Mouse (Mus musculus): Measurements from ENCODE around the gene Dolk.
A peak's percentile ranks its signal among the peaks of the same experiment; 100 is the strongest.

Dolk gene

DNA sequence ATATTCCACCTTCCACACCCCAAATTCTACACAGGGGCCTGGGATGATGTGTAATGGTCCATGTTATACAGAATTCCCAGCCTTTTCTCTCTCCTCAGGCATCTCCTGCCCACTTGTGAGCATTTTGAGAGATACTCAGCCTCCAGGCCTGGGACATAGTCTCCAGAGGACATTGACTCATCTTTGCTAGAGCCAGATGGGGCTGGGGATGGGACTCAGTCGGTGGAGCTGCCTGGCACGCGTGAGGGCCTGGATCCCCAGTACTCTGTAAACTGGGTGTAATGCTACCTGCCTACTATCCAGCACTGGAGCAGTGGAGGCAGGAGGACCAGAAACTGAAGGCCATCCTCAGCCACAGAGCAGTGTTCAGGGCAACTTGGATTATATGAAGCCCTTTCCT lies 37.0 kb downstream of the Dolk start:
- DNase-seq = no peak

DNA sequence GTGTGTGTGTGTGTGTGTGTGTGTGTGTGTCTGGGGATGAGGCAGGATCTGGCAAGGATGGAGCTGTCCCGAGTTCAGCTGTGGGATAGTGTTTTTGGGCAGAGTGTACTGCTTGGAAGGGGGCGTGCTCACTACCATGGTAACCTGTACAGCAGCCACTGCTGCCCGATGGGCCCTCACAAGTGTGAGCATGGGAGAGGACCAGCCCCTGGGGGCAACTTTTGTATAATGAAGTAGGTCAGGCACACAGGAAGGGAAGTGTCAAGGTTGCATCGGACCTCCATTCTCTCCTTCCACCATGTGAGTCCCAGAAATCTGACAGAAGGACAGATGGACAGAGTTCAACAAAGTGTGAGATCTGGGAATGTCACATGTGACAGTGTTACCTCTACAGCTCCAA lies 38.5 kb downstream of the Dolk start:
- DNase-seq = no peak

DNA sequence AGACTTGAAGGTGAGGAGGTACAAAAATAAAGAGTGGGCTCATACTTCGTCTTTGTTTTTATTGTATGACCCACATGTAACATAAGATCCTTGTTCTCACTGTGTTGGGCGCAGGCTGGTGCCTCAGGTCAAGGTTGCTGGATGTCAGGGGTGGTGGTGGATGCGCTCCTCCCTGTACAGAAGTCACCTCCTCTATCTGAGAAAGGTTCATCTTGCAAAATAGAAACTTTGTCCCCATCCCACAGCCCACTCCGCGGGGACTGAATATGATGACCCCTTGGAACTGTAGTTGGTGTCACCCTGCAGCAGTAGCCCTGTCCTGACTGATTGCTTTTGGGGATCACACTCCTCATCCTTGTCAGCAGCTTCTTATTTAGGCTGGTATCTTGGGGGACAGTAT lies 39.1 kb downstream of the Dolk start:
- no peak for DNase-seq

DNA sequence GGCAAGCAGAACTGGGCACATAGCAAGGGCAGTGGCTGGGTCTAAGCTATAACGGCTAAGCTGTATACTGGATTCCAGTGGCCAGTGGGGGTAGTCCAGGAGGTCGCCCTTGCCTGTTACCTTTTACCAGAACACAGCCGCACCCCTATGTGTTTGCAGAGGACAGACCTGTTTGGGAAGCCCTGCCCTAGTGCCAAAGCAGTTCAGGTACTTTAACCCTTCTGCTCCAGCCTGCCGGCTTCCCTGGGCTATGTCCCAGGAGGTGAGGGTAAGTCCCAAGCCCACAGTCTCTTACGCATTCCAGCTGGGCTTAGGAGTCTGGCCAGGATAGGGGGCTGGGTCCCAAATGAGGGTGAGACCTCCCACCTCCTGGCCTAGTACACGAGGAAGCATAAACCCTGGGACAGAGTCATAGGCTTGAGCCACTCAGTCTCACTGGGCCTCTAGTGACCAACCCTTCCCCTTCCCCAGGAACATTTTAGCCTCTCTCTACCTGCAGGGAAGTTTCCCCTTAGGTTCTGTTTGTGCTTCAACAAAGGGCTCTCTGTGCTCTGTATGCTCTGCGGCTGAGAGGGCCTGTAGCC lies 41.4 kb downstream of the Dolk start:
- DNase-seq = no peak

DNA sequence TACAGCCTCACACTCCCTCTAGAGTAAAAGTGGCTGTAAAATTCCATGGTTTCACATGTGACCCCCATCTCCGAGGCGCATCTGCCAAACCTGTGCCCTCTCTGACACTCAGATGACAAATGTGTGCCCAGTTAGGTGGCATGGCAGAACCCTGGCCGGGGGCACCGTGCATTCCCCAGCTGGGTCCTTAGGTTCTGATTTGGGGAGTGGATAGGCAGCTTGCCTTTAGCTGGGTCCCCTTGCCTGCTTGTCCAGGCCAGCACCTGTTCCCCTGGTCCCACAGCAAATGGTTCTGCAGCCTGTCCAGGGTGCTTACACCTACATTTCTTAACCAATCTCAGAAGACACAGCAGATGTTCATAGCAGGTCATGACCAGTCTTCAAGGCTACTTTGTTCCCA lies 42.7 kb downstream of the Dolk start:
- no peak for DNase-seq

DNA sequence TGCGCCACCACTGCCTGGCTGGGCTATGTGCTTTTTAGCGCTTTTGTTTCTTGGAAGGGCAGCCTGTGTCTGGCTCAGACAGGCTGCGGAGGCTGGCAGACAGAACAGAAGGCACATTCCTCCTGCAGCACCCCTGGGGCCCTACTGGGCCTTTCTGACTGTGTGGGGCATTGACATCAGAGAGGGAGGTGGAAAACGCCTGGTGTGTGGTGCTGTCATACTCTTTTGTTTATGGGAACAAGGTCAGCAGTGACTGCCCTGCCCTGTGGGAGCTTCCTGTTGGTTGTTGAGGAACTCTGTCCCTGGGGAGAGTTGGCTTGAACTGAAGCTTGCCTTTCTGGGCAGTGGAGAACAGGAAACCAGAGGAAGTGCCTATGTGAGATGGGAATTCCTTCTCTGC lies 43.6 kb downstream of the Dolk start:
- no peak for DNase-seq

DNA sequence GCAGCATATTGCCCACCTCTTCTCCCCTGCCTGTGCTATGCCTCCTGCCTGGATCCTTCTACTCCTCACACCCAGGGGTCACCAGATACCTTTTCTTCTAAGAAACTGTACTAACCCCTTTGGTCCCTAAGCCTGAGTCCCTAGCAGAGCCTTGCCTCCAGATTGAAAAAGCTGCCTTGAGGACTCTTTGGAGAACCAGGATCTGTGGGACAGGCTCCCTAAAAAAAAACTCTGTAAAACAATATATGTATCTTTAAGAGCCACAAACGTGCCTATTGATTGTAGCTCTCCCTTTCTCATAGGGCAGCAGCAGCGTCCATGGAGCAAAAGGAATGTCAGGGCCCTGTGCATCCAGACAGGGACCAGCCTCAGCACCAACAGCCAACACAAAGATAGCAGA lies 45.9 kb downstream of the Dolk start, which contains the start of gene Gm28035:
Gene Gm28035 (plus strand): TSS at position 301 of the 400 bp plus-strand sequence.
- no peak for DNase-seq

DNA sequence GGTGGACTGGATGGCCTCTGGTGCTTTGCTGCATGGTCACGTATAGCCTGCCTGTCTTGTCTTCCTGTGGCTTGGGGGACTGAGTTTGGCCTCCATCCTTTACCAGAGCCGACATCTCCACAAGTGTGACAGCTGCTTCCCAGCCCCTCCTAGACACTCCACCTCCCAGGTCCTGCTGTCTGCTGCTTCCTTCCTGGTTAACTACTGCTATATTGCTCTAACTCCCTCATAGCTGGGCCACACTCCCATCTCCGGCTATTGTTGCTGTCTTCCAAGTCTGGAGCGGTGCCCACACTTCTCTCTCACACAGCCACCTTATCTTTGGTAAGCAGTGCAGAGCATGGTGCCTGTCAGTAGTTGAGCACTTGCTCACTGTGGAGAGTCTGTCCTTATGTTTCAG lies 46.4 kb downstream of the Dolk start:
- DNase-seq = no peak

DNA sequence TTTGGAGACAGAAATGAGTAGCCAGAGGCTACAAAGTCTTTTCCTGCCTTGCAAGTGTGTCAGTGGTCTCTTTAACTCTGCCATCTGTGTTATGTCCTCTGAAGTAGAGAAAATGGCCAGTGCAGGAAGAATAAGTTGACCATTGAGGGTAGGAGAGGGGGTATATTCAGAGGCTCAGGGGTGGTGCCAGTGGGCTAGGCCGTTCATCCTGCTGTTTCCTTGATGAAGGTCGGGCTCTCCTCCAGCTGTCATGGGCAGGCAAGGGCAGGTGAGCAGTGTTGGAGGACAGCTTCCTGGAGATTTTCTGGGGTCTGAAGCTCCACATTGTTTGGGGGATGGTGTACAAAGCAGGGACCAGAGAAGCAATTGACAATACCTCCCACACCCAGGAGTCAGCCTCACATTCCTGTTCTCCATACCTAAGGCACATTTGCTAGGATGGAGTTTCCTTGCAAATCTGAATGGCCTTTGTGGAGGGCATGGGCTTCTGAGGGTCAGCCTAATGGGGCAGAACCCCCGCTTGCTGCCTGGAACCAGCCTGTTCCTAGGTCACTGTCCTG lies 47.1 kb downstream of the Dolk start:
- no peak for DNase-seq

DNA sequence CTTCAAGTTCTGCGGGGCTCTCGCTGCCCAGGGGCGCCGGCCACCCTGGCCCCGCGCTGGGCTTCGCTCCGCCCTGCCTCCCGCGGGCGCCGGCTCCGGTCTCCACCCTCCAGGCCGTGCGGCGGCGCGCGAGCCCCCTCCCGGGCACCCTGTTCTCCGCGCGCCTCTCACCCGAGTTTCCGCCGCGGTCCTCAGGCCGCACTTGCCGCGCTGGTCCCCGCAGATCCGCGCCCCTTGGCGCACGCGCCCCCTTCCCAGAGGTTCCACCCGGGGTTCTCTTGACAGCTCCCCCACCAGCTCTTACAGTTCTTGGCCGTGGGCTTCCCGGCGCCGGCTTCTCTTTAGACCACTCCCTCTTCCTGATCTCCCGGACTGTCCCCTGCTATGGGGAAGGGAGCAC lies 48.3 kb downstream of the Dolk start:
- DNase-seq = peak; percentile 62 to 66

DNA sequence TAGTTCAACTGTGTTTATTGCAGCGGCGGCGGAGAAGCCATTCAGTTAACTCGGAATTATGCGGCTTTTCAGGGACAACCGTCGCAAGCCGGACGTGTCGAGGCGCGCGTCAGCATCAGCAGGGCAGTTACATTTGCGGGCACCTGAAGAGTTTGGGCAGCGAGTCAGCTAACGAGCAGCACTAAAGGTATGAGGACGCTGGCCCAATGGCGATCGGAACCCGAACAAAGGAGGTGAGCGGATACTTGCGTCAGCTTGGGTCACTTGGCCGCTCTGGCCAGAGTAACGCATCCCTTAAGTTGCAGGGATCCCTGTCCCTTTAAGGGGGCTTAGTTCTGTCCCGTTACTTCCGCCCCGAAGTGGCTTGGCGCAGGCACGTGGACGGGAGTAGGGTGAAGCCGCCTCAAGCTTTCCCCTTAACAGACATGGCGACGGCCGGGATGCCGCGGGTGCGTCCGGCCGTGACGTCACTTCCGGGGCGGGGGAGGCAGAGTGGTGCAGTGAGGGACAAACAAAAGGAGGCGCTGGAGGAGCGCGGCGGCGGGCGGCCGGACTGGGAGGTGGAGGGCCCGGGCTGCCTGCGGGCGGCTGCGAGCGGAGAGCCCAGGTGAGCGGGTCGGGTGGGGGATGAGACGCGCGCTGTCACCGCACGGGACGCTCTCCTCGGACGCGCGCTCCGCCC lies 48.8 kb downstream of the Dolk start, which contains the start of gene Lrrc8a:
Gene Lrrc8a (plus strand): TSS at position 517 of the 682 bp plus-strand sequence.
- DNase-seq = peak; percentile 100

DNA sequence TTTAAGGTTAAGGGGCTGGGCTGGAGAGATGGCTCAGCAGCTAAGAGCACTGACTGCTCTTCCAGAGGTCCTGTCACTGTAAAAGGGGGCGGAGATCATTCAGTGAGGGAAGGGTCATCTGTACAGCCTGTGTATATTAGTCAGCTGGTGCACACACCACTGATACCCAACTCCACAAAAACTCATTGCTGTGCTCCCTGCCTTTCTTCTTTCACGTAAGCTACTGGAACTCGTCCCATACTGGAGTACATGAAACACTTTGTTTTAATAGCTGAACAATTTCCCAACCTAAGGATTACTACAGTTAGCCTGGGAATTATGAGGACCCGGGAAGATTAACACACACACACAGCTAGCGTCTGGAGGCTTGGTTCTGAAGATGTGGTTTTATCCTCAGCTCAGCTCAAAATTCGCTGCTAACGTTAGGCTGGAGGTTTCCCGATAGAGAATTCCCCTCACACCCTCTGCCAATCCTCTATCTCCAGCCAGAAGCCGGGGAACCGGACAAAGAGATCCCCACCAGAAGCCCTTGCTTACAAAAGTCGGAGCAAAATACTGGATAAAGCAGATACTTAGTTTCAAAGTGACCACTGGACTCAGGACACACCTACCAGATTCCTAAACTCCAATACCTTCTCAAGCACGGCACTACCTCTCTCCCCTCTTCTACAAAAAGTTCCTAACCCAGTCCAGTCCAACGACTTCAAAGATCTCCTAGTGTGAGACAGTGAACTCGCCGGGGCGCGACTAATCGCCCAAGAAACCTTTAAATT lies 49.5 kb downstream of the Dolk start:
- no peak for DNase-seq

DNA sequence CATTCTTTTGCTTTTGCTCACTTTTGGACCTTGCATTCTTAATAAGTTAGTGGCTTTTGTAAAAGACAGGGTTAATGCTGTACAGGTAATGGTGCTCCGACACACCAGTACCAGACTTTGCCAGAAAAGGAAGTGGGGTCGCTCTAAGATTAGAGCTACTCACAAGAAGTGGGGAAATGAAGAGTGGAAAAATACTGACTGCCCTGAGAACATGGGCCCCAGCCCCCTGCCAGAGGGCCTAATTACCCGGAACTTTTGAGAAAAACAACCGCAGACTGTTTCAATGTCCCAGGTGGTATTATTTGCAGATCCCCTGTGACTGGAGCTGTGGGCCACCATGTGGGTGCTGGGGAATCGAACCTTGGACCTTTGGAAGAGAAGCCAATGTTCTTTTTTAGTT lies 50.5 kb downstream of the Dolk start:
- DNase-seq = peak; percentile 27 to 35
